Mouse (Mus musculus) hindbrain, embryonic 15.5 days (tissue): ENCODE data around the gene Tmem41a. TPM values are rescaled to one million over a fixed set of nuclear protein-coding genes. Genes with fewer than 3 reads are reported as not detected.
"Not testable (repeated sequence)": the region's sequence is repeated elsewhere in the genome, so short reads cannot be mapped to it uniquely, and the experiment has no call there.

Source experiments
- ATAC-seq: fragments of 200-750 bp; cut with Nextera tagmentation; 2 replicates; pipeline ENCODE4 v1.8.0; 2017; ENCODE audit warnings: low read depth, moderate number of reproducible peaks, moderate TSS enrichment; ENCODE audit not compliant: low FRiP score
- H3K27ac ChIP-seq: fragments of 300-500 bp; sonication (generic); replicated peaks from 2 replicates; pipeline ENCODE4 v1.5.1; 2015; ENCODE audit warnings: mild to moderate bottlenecking, inconsistent platforms
- H3K27me3 ChIP-seq: fragments of 300-500 bp; sonication (generic); 2 replicates; pipeline ENCODE4 v1.6.1; 2015; ENCODE audit warnings: control low read depth, inconsistent platforms
- H3K36me3 ChIP-seq: fragments of 300-500 bp; sonication (generic); 2 replicates; pipeline ENCODE4 v1.6.1; 2015; ENCODE audit warnings: control low read depth, inconsistent platforms
- H3K4me1 ChIP-seq: fragments of 300-500 bp; sonication (generic); replicated peaks from 2 replicates; pipeline ENCODE4 v1.6.1; 2015; ENCODE audit warnings: control low read depth, inconsistent platforms
- H3K4me2 ChIP-seq: fragments of 300-500 bp; sonication (generic); 2 replicates; pipeline ENCODE4 v1.6.1; 2015; ENCODE audit warnings: moderate library complexity, mild to moderate bottlenecking, inconsistent platforms
- H3K4me3 ChIP-seq: fragments of 300-500 bp; sonication (generic); 2 replicates; pipeline ENCODE4 v1.5.1; 2015; ENCODE audit warnings: mild to moderate bottlenecking, inconsistent platforms
- H3K9ac ChIP-seq: fragments of 300-500 bp; sonication (generic); 2 replicates; pipeline ENCODE4 v1.6.1; 2015; ENCODE audit warnings: inconsistent platforms
- H3K9me3 ChIP-seq: fragments of 300-500 bp; sonication (generic); 2 replicates; pipeline ENCODE4 v1.6.1; 2016; ENCODE audit warnings: control low read depth, inconsistent platforms
- WGBS: fragments of 180-500 bp; shearing (Covaris S2); methylation state at CpG from one replicate; pipeline ENCODE4 v1.1.7; 2015; 5-methylcytosine and 5-hydroxymethylcytosine counted together
- polyA plus RNA-seq: library from polyadenylated mRNA; unstranded; fragments of >200 nt; fragmentation: Nextera tagmentation; extraction: Ambion mirVana; gene quantifications from 2 replicates; pipeline ENCODE4 v1.2.1, GENCODE M21; 2015

Tmem41a gene
- polyA plus RNA-seq, 1 experiment from 2014 or later: 51.1 TPM

DNA sequence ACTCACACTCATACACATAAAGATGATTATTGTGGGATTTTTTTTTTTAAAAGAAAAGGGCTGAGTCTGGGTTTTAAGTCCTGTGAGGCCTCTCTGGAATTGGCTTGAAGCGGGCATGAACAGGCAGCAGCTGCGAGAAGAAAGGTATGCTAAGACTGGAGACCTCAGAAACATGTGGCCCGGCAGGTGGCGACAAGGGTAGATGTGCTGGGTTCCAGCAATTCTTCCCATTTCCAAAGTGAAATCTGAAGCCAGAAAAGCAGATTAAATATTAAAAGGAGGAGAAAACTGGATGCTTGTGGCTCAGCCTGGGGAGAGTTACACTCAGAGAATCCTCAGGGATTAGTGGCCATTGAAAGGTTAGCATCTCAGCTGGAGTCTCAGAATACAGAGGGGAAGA, 24.1 kb upstream of the Tmem41a start:
- H3K27ac ChIP-seq: no peak overlapping the region
- 65% methylated on average over 4 of the region's 4 CpGs for WGBS

DNA sequence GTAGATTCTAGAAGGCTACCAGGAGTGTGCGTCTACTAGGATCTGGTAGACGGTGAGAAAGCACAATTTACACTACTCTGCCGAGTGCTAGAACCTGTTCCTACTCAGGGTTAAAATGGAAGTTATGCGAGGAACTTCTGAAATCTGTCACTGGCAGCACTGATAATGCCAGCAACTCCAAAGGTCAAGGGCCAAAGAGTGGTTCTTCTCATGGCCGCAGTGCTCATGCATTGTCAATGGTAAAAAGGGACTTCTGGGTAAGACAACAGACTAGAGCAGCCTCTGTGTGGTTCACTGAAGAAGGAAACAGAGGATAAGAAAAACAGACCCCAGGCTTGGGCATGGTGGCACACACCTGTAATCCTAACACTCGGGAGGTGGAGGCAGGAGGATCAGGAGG, 23.2 kb upstream of the Tmem41a start:
- no peak overlapping the region for H3K4me3 ChIP-seq
- WGBS: 84% methylated on average over 6 of the region's 6 CpGs

More for the DNA sequence above, 24.1 kb upstream of the Tmem41a start:
- H3K4me2 ChIP-seq: no peak overlapping the region
- no peak overlapping the region for H3K4me3 ChIP-seq
- H3K27me3 ChIP-seq: no peaks in the 10 kb centered on the region
- no peak for ATAC-seq
- peaks cover 6% of the 10 kb centered on the region for H3K4me1 ChIP-seq
- H3K9me3 ChIP-seq: no peaks in the 10 kb centered on the region
- no peak overlapping the region for H3K9ac ChIP-seq
- H3K36me3 ChIP-seq: no peaks in the 10 kb centered on the region

DNA sequence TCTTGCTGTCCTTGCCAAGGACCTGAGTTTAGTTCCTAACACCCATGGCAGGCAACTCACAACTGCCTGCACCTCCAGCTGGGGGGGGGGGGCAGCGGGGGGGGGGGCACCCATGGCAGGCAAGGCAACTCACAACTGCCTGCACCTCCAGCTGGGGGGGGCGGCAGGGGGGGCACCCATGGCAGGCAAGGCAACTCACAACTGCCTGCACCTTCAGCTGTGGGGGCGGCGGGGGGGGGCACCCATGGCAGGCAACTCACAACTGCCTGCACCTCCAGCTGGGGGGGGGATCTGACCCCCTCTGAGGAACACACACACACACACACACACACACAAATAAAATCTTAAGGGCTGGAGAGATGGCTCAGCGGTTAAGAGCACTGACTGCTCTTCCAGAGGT, 22.5 kb upstream of the Tmem41a start:
- Histone ChIP-seq H3K36me3 (no peaks in the 10 kb centered on the region), H3K4me2 (no peak overlapping the region), H3K9me3 (no peaks in the 10 kb centered on the region), H3K9ac (no peak overlapping the region), H3K27me3 (no peaks in the 10 kb centered on the region), H3K4me3 (no peak overlapping the region), H3K27ac (no peak overlapping the region), H3K4me1 (no peaks in the 10 kb centered on the region)
- WGBS: 73% methylated on average over 5 of the region's 5 CpGs
- ATAC-seq: no peak

More for the DNA sequence above, 23.2 kb upstream of the Tmem41a start:
- Histone ChIP-seq H3K4me1 (no peaks in the 10 kb centered on the region), H3K27me3 (no peaks in the 10 kb centered on the region), H3K9me3 (no peaks in the 10 kb centered on the region), H3K4me2 (no peak overlapping the region), H3K27ac (no peak overlapping the region), H3K36me3 (no peaks in the 10 kb centered on the region), H3K9ac (no peak overlapping the region)
- ATAC-seq: no peak

DNA sequence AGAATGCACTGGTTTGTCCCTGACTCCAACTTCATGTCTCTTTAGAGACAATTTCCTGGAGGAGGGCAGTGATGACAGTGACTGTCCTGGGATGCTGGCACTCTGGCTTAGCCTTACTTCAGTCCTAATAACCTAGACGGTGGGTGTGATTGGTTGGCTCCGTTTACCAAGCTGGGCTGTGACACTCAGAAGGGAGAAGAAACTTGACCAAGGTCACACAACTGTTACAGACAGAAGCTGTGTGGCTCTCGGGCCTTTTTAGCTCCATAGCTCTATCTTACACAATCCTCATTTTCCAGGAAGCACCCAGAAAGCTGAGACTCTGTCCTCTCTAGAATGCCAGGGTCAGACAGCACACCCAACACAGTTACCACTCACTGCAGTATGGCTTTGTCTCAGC, 18.2 kb upstream of the Tmem41a start:
- 87% methylated on average over 3 of the region's 3 CpGs for WGBS

DNA sequence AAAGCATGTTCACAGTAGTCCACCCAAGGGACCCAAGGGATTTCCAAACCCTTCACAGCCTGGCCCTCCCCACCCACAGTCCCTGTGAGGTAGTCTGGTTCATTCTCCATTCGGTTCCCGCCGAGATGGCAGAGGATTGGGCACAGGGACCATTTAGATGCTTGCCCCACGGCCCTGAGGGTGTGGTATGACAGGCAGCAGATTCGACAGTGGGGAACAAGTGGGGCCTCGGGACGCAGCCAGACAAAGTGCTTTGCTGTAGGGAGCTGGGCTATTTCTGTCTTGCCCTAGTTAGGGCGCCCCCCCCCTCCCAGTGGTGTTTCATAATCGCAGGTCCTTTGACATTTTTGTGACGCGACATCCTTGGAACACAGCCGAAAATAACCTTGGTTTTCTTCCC, 8.2 kb upstream of the Tmem41a start:
- no peak for ATAC-seq
- 86% methylated on average over 12 of the region's 12 CpGs for WGBS

More for the DNA sequence above, 18.2 kb upstream of the Tmem41a start:
- no peak for ATAC-seq
- H3K27me3 ChIP-seq: no peaks in the 10 kb centered on the region
- no peaks in the 10 kb centered on the region for H3K9me3 ChIP-seq
- no peak overlapping the region for H3K9ac ChIP-seq
- no peaks in the 10 kb centered on the region for H3K36me3 ChIP-seq
- no peak overlapping the region for H3K4me2 ChIP-seq
- no peak overlapping the region for H3K4me3 ChIP-seq
- H3K27ac ChIP-seq: no peak overlapping the region
- no peaks in the 10 kb centered on the region for H3K4me1 ChIP-seq

DNA sequence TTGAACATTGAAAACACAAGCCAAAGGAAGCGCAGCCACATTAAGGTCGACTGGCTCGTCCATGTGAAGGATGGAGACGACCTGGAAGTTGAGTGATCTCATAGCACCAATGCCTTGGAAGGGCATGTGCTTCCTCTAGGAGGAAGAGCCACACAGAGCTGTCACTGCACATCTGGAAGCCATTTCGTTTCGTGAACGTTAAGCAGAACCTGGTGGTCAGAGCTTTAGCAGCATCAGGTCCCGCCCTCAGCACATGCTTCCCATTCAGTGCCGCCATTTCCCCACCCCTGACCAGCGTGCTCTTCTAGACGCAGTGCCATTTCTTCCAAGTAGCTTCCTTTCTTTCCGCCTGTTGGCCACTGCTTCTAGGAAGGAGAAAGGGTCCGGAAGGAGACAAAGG, 18.9 kb downstream of the Tmem41a start:
- no peak for ATAC-seq
- Histone ChIP-seq H3K4me2 (no peak overlapping the region), H3K27me3 (no peaks in the 10 kb centered on the region), H3K4me3 (no peak overlapping the region), H3K27ac (no peak overlapping the region), H3K9me3 (no peaks in the 10 kb centered on the region), H3K4me1 (no peaks in the 10 kb centered on the region), H3K9ac (no peak overlapping the region), H3K36me3 (peaks cover 45% of the 10 kb centered on the region)
- WGBS: 91% methylated on average over 13 of the region's 13 CpGs

More for the DNA sequence above, 8.2 kb upstream of the Tmem41a start:
- Histone ChIP-seq H3K4me2 (no peak overlapping the region), H3K27ac (no peak overlapping the region), H3K9ac (no peak overlapping the region), H3K36me3 (no peaks in the 10 kb centered on the region), H3K4me3 (no peak overlapping the region), H3K9me3 (no peaks in the 10 kb centered on the region), H3K27me3 (no peaks in the 10 kb centered on the region), H3K4me1 (no peaks in the 10 kb centered on the region)

DNA sequence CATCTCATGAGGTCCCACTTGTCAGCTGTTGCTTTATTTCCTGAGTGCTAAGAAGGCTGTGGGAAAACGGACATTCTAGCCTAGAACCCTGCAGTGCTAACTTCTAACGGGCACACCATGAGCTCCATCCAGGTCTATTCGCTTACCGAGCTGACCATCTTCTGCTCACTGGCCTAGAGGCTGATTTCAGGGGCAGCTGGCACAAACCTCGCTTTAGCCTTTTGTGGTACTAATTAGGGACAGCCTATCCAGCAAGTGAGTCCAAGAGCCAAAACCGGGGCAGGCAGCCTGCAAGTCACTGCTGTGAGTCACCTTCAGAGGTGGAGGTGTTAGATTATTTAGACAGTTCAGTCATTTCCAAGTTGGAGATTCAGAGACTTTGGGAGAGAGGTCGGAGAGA, 30.7 kb downstream of the Tmem41a start:
- no peak overlapping the region for H3K4me2 ChIP-seq
- 73% methylated on average over 7 of the region's 7 CpGs for WGBS
- H3K4me1 ChIP-seq: no peaks in the 10 kb centered on the region
- H3K27me3 ChIP-seq: no peaks in the 10 kb centered on the region
- peaks cover 65% of the 10 kb centered on the region for H3K36me3 ChIP-seq
- ATAC-seq: no peak
- no peaks in the 10 kb centered on the region for H3K9me3 ChIP-seq
- H3K27ac ChIP-seq: no peak overlapping the region
- H3K9ac ChIP-seq: no peak overlapping the region
- H3K4me3 ChIP-seq: no peak overlapping the region

DNA sequence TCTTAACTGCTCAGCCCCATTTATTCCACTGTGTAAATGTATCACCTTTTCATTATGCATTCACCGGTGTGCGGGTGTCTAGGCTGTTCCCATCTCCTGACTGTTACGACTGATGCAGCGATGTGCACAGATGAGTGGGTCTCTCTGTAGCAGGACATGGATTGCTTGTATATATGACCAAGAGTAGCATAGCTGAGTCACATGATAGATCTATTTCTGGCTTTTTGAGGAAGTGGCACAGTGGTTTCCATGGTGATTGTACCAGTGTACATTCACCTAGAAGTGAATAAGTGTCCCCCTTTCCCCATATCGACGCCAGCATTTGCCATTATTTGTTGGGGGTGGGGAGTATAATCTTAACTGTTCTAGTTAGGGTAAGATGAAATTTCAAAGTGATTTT, 34.0 kb downstream of the Tmem41a start:
- H3K27me3 ChIP-seq: no peaks in the 10 kb centered on the region
- WGBS: 87% methylated on average over 6 of the region's 6 CpGs
- no peak overlapping the region for H3K4me3 ChIP-seq
- ATAC-seq: no peak
- no peak overlapping the region for H3K27ac ChIP-seq
- peaks cover 58% of the 10 kb centered on the region for H3K36me3 ChIP-seq
- no peak overlapping the region for H3K9ac ChIP-seq
- H3K4me1 ChIP-seq: no peaks in the 10 kb centered on the region
- no peaks in the 10 kb centered on the region for H3K9me3 ChIP-seq
- no peak overlapping the region for H3K4me2 ChIP-seq

DNA sequence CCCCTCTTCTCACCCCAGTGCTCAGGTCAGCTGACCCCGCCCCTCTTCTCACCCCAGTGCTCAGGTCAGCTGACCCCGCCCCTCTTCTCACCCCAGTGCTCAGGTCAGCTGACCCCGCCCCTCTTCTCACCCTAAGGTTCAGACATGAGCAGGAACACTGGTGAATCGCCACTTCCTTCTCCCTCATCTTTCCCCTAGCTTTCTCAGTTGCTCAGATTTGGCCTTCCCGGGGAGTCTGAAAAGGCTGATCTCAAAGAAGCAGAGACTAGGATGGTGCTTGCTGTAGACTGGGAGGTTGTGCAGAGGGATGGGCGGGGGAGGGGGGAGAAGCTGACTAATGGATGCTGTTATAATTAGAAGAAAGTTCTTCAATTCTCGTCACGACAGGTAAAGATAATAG, 38.4 kb downstream of the Tmem41a start:
- 35% methylated on average over 6 of the region's 8 CpGs for WGBS
- not testable (repeated sequence) for ATAC-seq, H3K27ac ChIP-seq, H3K27me3 ChIP-seq, H3K9ac ChIP-seq, H3K4me3 ChIP-seq, H3K9me3 ChIP-seq, H3K4me1 ChIP-seq, H3K4me2 ChIP-seq
- peaks cover 38% of the 10 kb centered on the region for H3K36me3 ChIP-seq

DNA sequence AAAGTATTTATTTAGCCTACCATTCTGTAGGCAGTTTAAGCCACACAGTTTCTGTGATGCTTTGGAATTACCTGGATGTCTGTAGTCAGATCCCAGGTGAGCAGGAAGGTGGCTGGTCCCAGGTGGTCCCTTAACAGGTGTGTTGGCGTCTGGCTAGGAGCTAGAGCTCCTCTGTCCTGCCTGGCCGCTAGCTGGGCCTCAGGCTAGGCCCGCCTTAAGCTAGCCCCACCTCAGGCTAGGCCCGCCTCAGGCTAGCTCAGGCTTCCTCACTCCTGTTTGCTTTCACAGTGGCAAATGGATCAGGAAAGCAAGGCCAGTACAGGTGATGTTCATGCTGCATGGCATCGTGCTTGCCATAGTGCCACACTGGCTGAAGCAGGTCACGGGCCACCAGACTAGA, 40.5 kb downstream of the Tmem41a start:
- Histone ChIP-seq H3K36me3 (peaks cover 30% of the 10 kb centered on the region), H3K4me3 (no peak overlapping the region), H3K4me1 (no peaks in the 10 kb centered on the region), H3K9me3 (no peaks in the 10 kb centered on the region), H3K4me2 (no peak overlapping the region), H3K27ac (no peak overlapping the region), H3K9ac (no peak overlapping the region), H3K27me3 (no peaks in the 10 kb centered on the region)
- whole genome bisulfite sequencing: 93% methylated on average over 6 of the region's 6 CpGs
- ATAC-seq: no peak

DNA sequence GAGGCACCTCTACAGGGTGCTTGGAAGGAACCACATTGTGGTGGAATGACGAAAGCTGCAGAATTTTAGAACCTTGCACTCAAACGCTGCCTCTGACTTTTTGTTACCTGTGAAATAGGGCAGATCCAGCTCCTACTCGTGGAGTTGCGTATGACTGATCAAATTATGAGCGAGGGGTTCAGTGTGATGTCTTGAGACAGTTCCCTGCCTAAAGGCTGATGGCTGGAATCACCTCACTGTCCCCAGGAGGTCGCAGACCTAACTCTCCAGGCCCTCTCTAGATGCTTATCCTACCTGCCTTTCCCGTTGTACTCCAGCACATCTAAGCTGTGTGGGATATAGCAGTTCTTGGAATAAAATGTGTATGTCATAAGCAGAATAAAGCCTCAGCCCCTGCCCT, 41.4 kb downstream of the Tmem41a start:
- 92% methylated on average over 7 of the region's 7 CpGs for WGBS
- ATAC-seq: no peak
- H3K27ac ChIP-seq: no peak overlapping the region

DNA sequence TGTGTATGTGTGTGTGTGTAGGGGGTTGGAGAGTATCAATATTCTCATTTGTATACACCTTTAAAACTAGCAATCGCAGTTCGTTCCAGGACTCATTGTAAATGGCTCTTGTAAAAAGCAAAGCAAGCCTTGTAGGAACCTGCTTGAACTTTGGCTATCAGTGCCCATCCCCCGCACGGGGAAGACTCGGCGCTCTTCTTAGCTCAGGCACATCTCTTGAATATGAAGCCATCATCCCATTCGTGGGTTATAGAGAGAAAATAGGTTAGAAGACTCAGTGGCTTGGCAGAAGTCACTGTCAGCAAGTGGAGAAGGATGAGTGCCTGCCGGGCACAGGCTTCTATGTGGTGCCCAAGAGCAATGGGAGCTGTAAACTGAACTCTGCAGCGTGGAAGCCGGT, 42.7 kb downstream of the Tmem41a start:
- Histone ChIP-seq H3K27me3 (no peaks in the 10 kb centered on the region), H3K4me2 (no peak overlapping the region), H3K4me1 (no peaks in the 10 kb centered on the region), H3K9ac (no peak overlapping the region), H3K36me3 (peaks cover 26% of the 10 kb centered on the region), H3K27ac (no peak overlapping the region), H3K4me3 (no peak overlapping the region), H3K9me3 (no peaks in the 10 kb centered on the region)
- WGBS: 91% methylated on average over 10 of the region's 10 CpGs
- ATAC-seq: no peak

More for the DNA sequence above, 41.4 kb downstream of the Tmem41a start:
- Histone ChIP-seq H3K9ac (no peak overlapping the region), H3K4me3 (no peak overlapping the region), H3K4me1 (no peaks in the 10 kb centered on the region), H3K27me3 (no peaks in the 10 kb centered on the region), H3K36me3 (peaks cover 27% of the 10 kb centered on the region), H3K4me2 (no peak overlapping the region), H3K9me3 (no peaks in the 10 kb centered on the region)

DNA sequence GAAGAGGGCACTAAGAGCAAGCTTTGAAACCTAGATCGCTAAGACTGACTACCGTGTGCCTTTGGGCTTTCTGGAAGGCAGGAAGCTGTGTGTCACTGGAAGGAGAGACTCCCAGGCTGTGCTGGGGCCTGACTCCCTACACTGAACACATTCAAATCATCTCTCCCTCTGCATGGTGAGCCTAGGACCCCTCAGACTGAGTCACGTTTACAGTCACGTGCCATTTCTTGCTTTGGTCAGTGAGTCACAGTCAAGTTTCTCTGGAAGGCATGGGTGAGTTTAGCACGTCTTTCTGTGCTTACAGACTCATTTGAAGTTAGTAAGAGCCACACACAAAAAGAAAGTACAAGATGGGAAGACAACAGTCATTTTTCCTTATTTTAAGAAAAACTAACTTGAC, 46.1 kb downstream of the Tmem41a start:
- 78% methylated on average over 5 of the region's 5 CpGs for WGBS
- H3K4me1 ChIP-seq: no peaks in the 10 kb centered on the region
- H3K27ac ChIP-seq: no peak overlapping the region
- H3K4me3 ChIP-seq: no peak overlapping the region
- H3K9ac ChIP-seq: no peak overlapping the region
- no peak for ATAC-seq
- H3K9me3 ChIP-seq: no peaks in the 10 kb centered on the region
- peaks cover 12% of the 10 kb centered on the region; the same call in 1 of the 2 replicates for H3K36me3 ChIP-seq
- no peaks in the 10 kb centered on the region for H3K27me3 ChIP-seq
- no peak overlapping the region for H3K4me2 ChIP-seq
